Mouse (Mus musculus) heart, adult 9 months (tissue): ENCODE measurements at regions not wholly inside any gene's neighbourhood (a gene's known extent, or its start where the extent isn't known, plus 50 kb on each side); places are given as distances from the start of the nearest gene placed in this dataset.
A peak's percentile ranks its signal among the peaks of the same experiment; 100 is the strongest.

Source experiments
- DNase-seq, 2 experiments: peaks; one replicate each; pipeline ENCODE4 v3.0.0; 2022; ENCODE audit warnings: low spot score in 2 of 2

GRCm38 (mm10) chr5:93328059-93328458, 61.0 kb downstream of the Ccng2 start:
- peak; percentile 43 to 59 for DNase-seq

DNA sequence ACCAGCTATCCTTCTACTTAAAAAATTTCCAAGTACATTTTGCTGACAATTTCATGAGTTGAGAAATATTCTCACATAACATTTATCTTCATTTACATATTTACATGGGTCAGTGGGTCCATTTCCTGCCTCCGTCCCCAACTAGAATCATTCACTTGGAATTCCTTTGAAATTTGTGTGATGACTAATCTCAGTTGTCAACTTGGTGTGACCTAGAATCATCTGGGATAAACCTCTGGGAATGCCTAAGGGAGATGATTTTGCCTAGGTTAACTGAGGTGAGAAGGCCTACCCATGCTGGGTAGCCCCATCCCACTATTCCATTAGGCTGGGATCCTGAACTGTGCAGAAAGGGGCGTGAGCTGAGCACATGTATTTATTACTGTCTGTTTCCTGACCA, 63.8 kb downstream of the Ccng2 start:
- no peak for DNase-seq

DNA sequence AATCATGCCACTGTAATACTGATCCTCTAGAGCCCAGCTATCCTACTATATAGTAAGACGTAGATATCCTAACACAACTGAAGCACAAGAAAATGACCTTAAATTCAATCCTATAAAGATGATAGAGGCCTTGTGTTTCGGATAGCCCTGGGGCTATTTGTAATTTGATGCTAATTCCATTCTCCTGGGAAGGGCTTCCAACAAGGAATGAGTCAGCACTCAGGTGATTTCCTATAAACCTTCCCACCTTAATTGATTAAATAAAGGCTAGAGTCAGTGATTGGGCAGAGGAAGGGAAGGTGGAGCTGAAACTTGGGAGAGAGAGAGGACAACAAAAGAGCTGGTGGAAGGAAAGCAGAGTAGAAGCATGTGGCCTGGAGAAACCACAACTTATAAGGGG, 86.0 kb downstream of the Ccng2 start:
- DNase-seq, result no peak
